Mouse (Mus musculus): ENCODE measurements around the gene Irak3. TPM values are rescaled to one million over a fixed set of nuclear protein-coding genes. Genes with fewer than 3 reads are reported as not detected.
"Not testable (repeated sequence)": the region's sequence is repeated elsewhere in the genome, so short reads cannot be mapped to it uniquely, and the experiment has no call there.

Gene Irak3
- polyA plus RNA-seq, 1 experiment from 2014 or later = 31.5 TPM

DNA sequence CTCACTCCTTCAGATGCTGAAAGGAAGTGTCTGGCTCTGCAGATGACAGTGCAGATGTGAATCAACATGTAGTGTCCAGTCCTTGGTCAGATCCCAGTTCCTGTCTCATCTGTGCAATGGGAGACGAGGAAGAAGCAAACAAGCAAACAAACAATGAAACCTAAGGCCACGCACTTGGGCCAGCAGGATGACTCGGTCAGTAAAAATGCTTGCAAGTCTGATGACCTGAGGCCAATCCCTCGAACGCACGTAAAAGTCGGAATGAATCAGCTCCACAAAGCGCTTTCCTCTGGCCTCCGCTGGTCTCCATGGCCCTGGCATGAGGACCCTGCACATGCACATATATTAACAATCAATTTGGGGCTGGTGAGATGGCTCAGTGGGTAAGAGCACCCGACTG, 17.1 kb upstream of the Irak3 start:
- H3K79me2 ChIP-seq (ENCODE audit: inconsistent target) = peaks cover 13% of the 10 kb centered on the region
- H3K4me3 ChIP-seq (ENCODE audit: inconsistent target) = no peak overlapping the region
- WGBS (ENCODE audit: missing documents) = 97% methylated on average over 10 of the region's 10 CpGs
- H3K36me3 ChIP-seq (ENCODE audit: inconsistent target) = peaks cover 33% of the 10 kb centered on the region; the same call in 1 of the 2 replicates
- H3K27ac ChIP-seq = no peak overlapping the region

DNA sequence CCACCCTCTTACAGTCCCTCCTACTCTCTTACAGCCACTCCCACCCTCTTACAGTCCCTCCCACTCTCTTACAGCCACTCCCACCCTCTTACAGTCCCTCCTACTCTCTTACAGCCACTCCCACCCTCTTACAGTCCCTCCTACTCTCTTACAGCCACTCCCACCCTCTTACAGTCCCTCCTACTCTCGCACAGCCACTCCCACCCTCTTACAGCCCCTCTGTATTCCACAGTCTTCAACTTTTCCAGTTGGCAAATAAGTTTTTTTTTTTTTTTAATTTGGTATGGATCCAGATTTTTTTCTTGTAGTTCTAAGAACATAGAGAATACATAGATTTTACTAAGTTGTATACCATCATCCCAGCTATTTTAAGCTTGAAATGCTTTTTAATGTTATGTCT, 15.2 kb upstream of the Irak3 start:
- H3K27ac ChIP-seq; H3K4me3 ChIP-seq (ENCODE audit: inconsistent target): not testable (repeated sequence)
- Histone ChIP-seq H3K79me2 (ENCODE audit: inconsistent target) (peaks cover 32% of the 10 kb centered on the region), H3K36me3 (ENCODE audit: inconsistent target) (peaks cover 27% of the 10 kb centered on the region; the same call in 1 of the 2 replicates)
- WGBS (ENCODE audit: missing documents) = 100% methylated on average over 1 of the region's 1 CpGs

DNA sequence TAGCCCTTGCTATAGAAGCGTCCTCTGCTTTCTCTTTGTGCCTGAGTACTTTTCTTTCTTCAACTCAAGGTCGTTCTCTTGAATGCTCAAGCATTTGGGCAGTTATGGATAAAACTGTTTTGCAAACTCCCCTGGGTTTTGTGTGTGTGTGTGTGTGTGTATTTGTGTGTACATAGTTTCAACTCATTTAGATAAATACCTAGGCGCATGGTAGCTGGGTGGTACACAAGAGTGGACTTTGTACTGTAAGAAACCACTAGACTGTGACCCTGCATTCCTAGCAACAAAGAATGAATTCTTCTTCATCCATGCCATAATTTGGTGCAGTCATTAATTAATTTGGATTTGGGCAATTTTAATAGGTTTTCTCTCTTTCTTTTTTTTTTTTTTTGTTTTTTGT, 8.2 kb upstream of the Irak3 start:
- WGBS (ENCODE audit: missing documents) = 60% methylated on average over 3 of the region's 3 CpGs
- H3K36me3 ChIP-seq (ENCODE audit: inconsistent target) = no peaks in the 10 kb centered on the region
- H3K79me2 ChIP-seq (ENCODE audit: inconsistent target) = peaks cover 65% of the 10 kb centered on the region
- H3K4me3 ChIP-seq (ENCODE audit: inconsistent target) = peak overlapping the region; percentile 96
- H3K27ac ChIP-seq = peak overlapping the region; percentile 57

DNA sequence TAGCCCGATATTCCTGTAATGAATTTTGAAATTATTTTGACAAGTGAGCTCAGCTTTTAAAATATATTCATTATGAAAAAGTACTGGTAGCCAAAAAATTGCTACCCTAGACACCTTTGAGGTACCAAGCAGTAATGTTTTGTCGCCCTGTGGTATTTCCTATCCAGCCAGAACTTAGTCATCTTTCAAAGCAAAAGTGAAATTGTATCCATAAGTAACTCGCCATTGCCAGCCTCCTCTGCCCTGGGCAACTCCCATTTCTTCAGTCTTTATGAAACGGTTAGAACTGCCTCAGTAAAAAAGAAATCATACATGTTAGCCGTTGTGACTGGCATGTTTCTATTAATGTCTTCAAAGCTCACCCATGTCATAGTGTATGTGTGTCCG, 7.6 kb upstream of the Irak3 start:
- H3K79me2 ChIP-seq (ENCODE audit: inconsistent target) = peaks cover 60% of the 10 kb centered on the region
- H3K36me3 ChIP-seq (ENCODE audit: inconsistent target) = no peaks in the 10 kb centered on the region
- peak overlapping the region; percentile 96 for H3K4me3 ChIP-seq (ENCODE audit: inconsistent target)
- peak overlapping the region; percentile 57 for H3K27ac ChIP-seq
- 4% methylated on average over 5 of the region's 6 CpGs for WGBS (ENCODE audit: missing documents)

DNA sequence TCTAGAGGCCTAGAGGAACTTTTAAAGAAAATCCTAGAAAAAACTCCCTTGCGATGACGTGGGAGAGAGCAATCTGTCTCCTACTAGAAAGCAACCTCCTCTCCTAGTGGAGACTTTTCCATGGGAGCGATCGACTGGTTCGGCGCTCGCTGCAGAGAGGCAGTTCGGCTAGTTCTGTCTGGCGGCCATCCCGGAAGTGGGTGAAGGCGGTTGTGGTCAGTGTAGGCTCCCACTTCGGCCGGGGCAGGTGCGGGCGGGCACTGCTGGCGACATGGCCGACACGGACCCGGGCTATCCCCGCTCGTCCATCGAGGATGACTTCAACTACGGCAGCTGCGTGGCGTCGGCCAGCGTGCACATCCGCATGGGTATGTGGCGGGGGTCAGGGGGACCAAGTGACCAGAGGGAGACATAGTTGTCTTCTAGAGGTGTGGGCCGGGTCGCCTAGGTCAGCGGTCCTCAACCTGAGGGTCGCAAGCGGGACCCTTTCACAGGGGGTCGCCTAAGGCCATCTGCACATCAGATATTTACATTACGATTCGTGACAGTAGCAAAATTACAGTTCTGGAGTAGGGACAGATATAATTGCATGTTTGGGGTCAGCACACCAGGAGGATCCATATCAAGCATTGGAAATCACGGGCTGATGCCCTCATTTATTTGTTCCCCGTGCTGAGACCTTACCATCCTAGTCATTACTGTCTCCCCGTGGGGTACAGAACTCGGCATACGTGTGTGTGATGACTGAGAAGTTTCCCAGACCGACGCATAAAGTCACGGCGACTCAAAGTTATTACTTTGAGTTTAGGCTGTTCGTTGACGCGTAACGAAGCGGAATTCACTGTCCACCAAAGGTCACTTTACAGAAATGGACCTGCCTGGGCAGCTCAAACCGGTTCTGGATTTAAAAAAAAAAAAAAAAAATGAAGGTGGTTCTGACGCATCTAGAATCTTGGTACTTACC, 6.9 kb upstream of the Irak3 start:
- Histone ChIP-seq H3K4me3 (ENCODE audit: inconsistent target) (peak overlapping the region; percentile 96), H3K36me3 (ENCODE audit: inconsistent target) (no peaks in the 10 kb centered on the region), H3K27ac (peak overlapping the region; percentile 57), H3K79me2 (ENCODE audit: inconsistent target) (peaks cover 53% of the 10 kb centered on the region)
- under 1% methylated on average over 52 of the region's 53 CpGs for WGBS (ENCODE audit: missing documents)

DNA sequence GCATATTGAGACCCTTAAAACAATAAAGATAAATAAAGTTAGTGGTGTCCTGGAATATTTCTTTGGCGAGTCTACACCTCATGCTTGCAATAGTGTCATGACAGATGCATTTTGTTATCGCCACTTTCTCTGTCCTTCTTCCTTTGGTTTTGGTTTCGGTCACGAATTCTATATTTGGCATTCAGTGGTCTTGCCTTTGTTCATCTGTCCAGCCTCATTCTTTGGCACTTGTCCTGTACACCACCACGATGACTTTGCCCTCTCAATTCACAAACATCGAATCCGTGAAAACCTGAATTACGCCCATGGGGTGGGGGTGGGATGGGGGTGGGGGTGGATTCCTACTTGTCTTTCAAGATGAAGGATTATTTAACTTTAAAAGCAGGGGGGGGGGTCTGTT, 6.1 kb upstream of the Irak3 start:
- WGBS (ENCODE audit: missing documents) = 13% methylated on average over 8 of the region's 8 CpGs
- Histone ChIP-seq H3K79me2 (ENCODE audit: inconsistent target) (peaks cover 45% of the 10 kb centered on the region), H3K27ac (0 out of 2 replicates have a peak overlapping the region, but pooled peaks have one; percentile 3), H3K4me3 (ENCODE audit: inconsistent target) (peak overlapping the region; percentile 96), H3K36me3 (ENCODE audit: inconsistent target) (no peaks in the 10 kb centered on the region)

DNA sequence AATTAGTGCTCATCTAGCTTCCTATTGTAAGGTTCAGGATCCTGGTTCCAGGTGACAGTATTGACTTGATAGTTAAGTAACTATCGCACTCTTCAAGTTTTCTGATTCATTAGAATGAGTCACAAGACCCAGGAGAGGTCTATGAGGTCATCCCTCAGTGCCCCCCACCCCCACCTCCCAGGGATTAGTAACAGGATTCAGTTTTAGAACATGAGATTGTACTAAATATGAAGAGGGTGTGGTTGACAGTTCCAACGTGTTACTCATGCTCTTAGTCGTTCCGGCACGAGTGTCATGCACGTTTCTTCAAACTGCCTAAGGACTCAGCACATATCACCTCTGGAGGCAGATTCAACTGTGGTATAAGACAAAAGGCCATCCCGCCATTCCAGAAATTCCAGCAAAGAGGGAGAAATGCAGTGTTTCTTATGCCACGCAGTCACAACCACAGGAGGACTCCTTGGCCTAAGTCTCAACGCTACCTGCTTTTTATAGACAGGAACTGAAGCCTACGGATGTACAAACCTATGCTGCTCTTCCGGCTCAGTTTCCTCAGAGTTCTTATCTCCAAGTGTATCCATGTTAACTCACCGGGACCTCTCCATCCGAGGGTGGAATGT, 2.8 kb upstream of the Irak3 start:
- H3K79me2 ChIP-seq (ENCODE audit: inconsistent target) = peaks cover 26% of the 10 kb centered on the region
- no peaks in the 10 kb centered on the region for H3K36me3 ChIP-seq (ENCODE audit: inconsistent target)
- WGBS (ENCODE audit: missing documents) = 91% methylated on average over 11 of the region's 13 CpGs
- H3K27ac ChIP-seq = no peak overlapping the region
- H3K4me3 ChIP-seq (ENCODE audit: inconsistent target) = no peak overlapping the region

DNA sequence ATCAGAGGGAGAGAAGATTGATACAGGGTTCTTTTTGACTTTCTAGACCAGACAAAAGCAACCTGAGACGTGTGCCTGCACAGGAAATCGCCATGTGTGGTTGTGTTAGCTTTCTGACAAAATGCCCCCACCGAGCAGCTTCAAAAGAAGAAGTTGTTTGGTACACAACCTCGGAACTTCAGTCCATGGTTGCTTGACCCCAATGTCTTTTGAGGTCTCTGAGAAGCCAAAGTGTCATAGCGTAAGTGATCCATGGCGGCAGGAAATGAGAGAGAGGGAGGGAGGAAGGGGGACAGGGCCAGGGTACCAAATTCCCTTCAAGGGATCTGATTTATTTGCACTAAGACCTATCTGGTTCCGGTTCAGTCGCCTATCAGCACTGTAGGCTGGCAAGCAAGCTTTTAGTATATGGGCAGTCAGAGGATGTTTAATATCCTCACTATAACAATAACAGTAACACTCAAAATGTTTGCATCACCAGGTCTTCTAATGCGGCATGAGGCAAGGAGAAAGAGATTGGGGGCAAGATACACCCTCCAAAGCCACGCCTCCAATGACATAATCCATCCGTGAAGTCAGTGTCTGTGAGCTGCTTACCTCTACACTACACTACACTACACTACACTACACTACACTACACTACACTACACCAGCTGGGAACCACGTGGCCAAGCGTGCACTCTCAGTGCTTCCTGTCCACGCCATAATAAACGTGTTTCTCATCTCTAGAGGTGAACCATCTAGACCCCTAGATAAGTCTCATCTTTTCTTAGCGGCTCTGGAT, 729 bp upstream of the Irak3 start:
- 54% methylated on average over 16 of the region's 16 CpGs for WGBS (ENCODE audit: missing documents)
- peak overlapping the region; percentile 76 for H3K4me3 ChIP-seq (ENCODE audit: inconsistent target)
- no peaks in the 10 kb centered on the region for H3K36me3 ChIP-seq (ENCODE audit: inconsistent target)
- H3K79me2 ChIP-seq (ENCODE audit: inconsistent target) = peaks cover 35% of the 10 kb centered on the region; the same call in 1 of the 2 replicates
- peak overlapping the region; percentile 73 for H3K27ac ChIP-seq

DNA sequence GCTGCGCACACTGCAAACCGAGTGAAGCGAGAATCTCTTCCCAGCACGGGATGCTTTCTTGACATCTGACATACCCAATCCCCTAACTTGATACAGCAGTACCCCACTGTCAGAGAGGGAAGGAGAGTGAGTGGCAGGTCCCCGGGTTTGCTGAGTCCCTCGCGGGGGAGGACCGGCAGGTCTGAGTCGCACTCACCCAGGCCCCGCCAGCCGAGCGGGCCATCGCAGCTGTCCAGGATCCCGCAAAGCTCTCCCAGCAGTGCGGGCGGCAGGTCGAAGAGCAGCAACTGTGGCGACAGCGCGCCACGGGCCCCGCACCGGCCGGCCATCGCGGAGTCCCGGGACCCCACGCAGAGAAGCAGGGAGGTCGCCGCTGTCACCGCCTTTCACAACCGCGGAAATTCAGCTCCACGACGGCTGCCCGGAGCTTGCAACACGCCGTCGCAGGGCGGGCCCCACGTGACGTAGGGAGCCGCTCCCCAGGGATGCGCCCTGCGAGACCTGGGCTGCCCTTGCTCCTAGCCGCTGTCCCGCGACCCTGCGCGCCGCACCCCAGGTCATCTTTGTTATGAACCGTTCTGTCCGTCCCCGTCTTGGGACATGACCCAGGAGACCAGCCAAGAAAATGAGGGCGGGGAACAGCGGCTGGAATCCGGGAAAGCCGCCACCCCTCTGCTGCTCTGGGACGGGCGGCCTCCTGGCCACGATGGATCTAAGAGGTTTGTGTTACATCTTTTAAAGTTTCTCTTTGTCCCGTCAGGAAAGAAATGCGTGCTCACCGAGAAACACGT, 604 bp downstream of the Irak3 start, which contains the start of gene Tmbim4:
TSS of gene Tmbim4 (plus strand) at position 460 of the 791 bp plus-strand sequence.
- H3K27ac ChIP-seq = peak within 1 kb of the TSS; percentile 73
- peaks cover 48% of the 10 kb centered on the region for H3K79me2 ChIP-seq (ENCODE audit: inconsistent target)
- no peaks in the 10 kb centered on the region for H3K36me3 ChIP-seq (ENCODE audit: inconsistent target)
- 2% methylated on average over 54 of the region's 65 CpGs for WGBS (ENCODE audit: missing documents)
- H3K4me3 ChIP-seq (ENCODE audit: inconsistent target) = peak within 1 kb of the TSS; percentile 76

DNA sequence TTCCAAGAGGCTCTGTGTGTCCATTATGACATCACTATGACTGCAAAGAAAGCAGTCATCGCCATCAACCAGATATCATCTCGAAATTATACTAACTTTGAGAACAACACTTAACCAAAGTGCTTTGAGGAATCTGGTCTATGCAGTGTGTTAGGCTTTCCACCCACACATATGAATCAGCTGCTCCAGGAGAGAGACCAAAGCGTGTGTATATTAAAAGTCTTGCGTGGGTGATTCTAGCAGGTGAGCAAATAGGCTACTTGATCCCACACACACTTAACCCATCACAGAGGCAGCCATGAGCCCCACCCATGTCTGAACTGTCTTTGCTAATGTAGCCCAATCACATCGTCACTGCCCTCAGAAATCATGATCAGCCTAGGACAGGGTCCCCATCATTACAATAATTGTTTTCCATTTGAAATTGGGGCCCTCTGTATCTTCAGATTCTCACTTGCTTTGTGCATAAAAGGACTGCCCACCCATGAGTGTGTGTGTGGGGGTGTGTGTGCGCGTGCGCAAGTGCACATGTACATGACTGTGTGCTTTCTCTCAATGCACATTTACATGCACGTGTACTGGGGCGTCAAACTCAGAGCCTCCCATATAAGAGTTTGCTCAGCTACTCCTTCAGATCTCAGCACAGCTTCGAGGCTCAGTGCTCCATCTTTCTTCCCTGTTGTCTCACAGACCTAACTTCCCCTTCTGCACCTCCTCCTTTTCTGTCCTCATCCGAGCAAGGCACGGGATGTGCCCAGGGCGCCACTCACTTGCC, 4.7 kb downstream of the Irak3 start:
- Histone ChIP-seq H3K36me3 (ENCODE audit: inconsistent target) (no peaks in the 10 kb centered on the region), H3K27ac (no peak overlapping the region), H3K4me3 (ENCODE audit: inconsistent target) (no peak overlapping the region), H3K79me2 (ENCODE audit: inconsistent target) (peaks cover 89% of the 10 kb centered on the region)
- WGBS (ENCODE audit: missing documents) = 68% methylated on average over 14 of the region's 14 CpGs

DNA sequence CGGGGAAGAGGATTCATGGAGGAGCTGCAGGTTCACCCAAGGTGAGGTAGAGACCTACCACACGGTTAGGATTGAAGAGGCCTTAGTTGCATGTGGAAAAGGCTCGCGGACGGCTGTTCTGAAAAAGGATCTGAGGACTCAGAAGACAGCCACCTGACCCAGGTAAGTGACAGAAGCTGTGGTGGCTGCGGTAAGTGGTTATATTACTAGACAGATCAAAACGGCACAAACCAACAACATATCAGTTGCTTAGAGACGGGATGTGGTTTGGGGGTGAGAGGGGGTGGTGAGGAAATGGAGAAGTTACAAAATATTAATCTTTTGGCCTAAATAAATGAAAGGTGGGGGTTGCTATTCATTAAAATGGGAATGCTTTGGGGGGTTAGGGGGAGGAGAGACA, 8.7 kb downstream of the Irak3 start:
- Histone ChIP-seq H3K4me3 (ENCODE audit: inconsistent target) (no peak overlapping the region), H3K27ac (no peak overlapping the region), H3K79me2 (ENCODE audit: inconsistent target) (peaks cover 85% of the 10 kb centered on the region), H3K36me3 (ENCODE audit: inconsistent target) (no peaks in the 10 kb centered on the region)
- 14% methylated on average over 8 of the region's 8 CpGs for WGBS (ENCODE audit: missing documents)

DNA sequence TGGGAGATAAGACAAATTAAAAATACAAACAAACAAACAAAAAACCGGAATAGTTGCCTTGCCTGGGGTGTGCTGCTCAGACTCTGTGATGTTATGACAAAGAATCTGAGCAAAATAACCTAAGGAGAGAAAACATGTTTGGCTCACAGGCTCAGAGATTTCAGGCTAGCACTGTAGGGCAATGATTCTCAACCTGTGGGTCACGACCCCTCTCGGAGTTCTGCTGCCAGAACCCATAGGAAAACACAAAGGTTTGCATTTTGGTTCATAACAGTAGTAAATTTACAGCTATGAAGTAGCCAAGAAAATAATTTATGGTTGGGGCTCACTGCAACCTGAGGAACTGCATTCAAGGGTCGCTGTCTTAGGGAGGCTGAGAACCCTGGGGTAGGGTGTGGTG, 9.7 kb downstream of the Irak3 start:
- 86% methylated on average over 4 of the region's 4 CpGs for WGBS (ENCODE audit: missing documents)
- H3K36me3 ChIP-seq (ENCODE audit: inconsistent target) = no peaks in the 10 kb centered on the region
- no peak overlapping the region for H3K27ac ChIP-seq
- peaks cover 81% of the 10 kb centered on the region for H3K79me2 ChIP-seq (ENCODE audit: inconsistent target)
- H3K4me3 ChIP-seq (ENCODE audit: inconsistent target) = no peak overlapping the region

DNA sequence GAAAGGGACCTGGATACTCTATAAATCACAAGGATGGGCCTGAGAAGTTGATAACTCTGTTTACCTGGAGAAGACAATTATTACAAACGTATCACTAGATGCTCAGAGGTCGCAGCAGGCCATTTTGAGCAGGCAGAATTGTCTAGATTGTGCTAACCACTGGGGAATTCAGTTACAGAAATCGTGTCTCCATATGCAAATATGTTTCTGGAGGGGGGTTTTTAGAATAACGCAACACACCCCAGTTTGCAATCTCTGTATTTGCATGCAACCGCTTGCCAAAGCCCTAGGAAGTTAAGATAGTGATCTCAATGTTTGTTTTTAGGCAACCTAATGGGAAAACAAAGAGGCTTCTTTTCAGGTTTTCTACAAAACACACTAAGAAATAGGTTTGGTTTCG, 10.8 kb downstream of the Irak3 start:
- H3K27ac ChIP-seq = no peak overlapping the region
- no peak overlapping the region for H3K4me3 ChIP-seq (ENCODE audit: inconsistent target)
- H3K36me3 ChIP-seq (ENCODE audit: inconsistent target) = no peaks in the 10 kb centered on the region
- peaks cover 79% of the 10 kb centered on the region for H3K79me2 ChIP-seq (ENCODE audit: inconsistent target)
- 80% methylated on average over 6 of the region's 6 CpGs for WGBS (ENCODE audit: missing documents)

Measured in macrophage (primary cell).